Mouse (Mus musculus) adrenal gland, postnatal 10 days (tissue): ENCODE data around the gene Sox14. TPM values are rescaled to one million over a fixed set of nuclear protein-coding genes. Genes with fewer than 3 reads are reported as not detected.

Experiments
- DNase-seq: peaks from one replicate; pipeline ENCODE4 v3.0.0; 2021; ENCODE audit warnings: mixed read lengths
- long read RNA-seq, 2 experiments: library from polyadenylated mRNA; stranded (forward); transcript quantifications; one replicate each; pipeline ENCODE4 v2.0.0; 2021
- total RNA-seq, 2 experiments: library from RNA; stranded (reverse); gene quantifications; 2 replicates each; pipeline ENCODE4 v1.2.3; 2021

The Sox14 gene
- total RNA-seq = not detected
- long read RNA-seq, experiment 1 = 0 reads
- long read RNA-seq, experiment 2 = 0 reads

GRCm38 (mm10) chr9:99875618-99876372 lies at the start of gene Sox14:
Sox14 (minus strand) TSS chr9:99876170.
- DNase-seq = no peak

GRCm38 (mm10) chr9:99879311-99879710 lies 3.3 kb upstream of the Sox14 start:
- DNase-seq = no peak

GRCm38 (mm10) chr9:99878588-99878987 lies 2.6 kb upstream of the Sox14 start:
- DNase-seq = no peak

GRCm38 (mm10) chr9:99877056-99877546 lies 1.1 kb upstream of the Sox14 start:
- DNase-seq = no peak

GRCm38 (mm10) chr9:99876373-99877055 lies 544 bp upstream of the Sox14 start:
- DNase-seq = no peak

GRCm38 (mm10) chr9:99874735-99875617 lies 994 bp downstream of the Sox14 start:
- no peak for DNase-seq

GRCm38 (mm10) chr9:99873721-99874120 lies 2.2 kb downstream of the Sox14 start:
- DNase-seq = no peak

- no peak for DNase-seq
These were observed 2.8 kb downstream of the Sox14 start for GRCm38 (mm10) chr9:99873116-99873620.

- no peak for DNase-seq
These were observed 3.5 kb downstream of the Sox14 start for GRCm38 (mm10) chr9:99872204-99873115.

- DNase-seq = no peak
These were observed 4.3 kb downstream of the Sox14 start for GRCm38 (mm10) chr9:99871556-99872203.

GRCm38 (mm10) chr9:99870780-99871555 lies 5.0 kb downstream of the Sox14 start:
- DNase-seq = no peak

- DNase-seq = no peak
These were observed 5.8 kb downstream of the Sox14 start for GRCm38 (mm10) chr9:99869936-99870779.

GRCm38 (mm10) chr9:99869275-99869674 lies 6.7 kb downstream of the Sox14 start:
- no peak for DNase-seq

- peak; percentile 12 for DNase-seq
These were observed 7.4 kb downstream of the Sox14 start for GRCm38 (mm10) chr9:99868606-99869005.

- no peak for DNase-seq
These were observed 7.9 kb downstream of the Sox14 start for GRCm38 (mm10) chr9:99868054-99868453.

GRCm38 (mm10) chr9:99862936-99863335 lies 13.0 kb downstream of the Sox14 start:
- DNase-seq = no peak

GRCm38 (mm10) chr9:99854486-99854885 lies 21.5 kb downstream of the Sox14 start:
- DNase-seq = no peak

- DNase-seq = no peak
These were observed 22.6 kb downstream of the Sox14 start for GRCm38 (mm10) chr9:99853356-99853755.

- DNase-seq = no peak
These were observed 25.6 kb downstream of the Sox14 start for GRCm38 (mm10) chr9:99850354-99850753.
